Mouse (Mus musculus) hindbrain, embryonic 10.5 days (tissue): ENCODE results near the gene Bud13. TPM values are rescaled to one million over a fixed set of nuclear protein-coding genes. Genes with fewer than 3 reads are reported as not detected.
A peak's percentile ranks its signal among the peaks of the same experiment; 100 is the strongest.
"Not testable (repeated sequence)": the region's sequence is repeated elsewhere in the genome, so short reads cannot be mapped to it uniquely, and the experiment has no call there.

Experiments
- DNase-seq: peaks from one replicate; pipeline ENCODE4 v3.0.0-alpha.2; 2017; ENCODE audit warnings: low spot score
- H3K27ac ChIP-seq: fragments of 300-500 bp; sonication (generic); 2 replicates; pipeline ENCODE4 v1.5.1; 2016; ENCODE audit warnings: mild to moderate bottlenecking, moderate library complexity
- H3K27me3 ChIP-seq: fragments of 300-500 bp; sonication (generic); 2 replicates; pipeline ENCODE4 v1.6.1; 2016; ENCODE audit warnings: mild to moderate bottlenecking; ENCODE audit not compliant: poor library complexity, insufficient read depth, severe bottlenecking
- H3K36me3 ChIP-seq: fragments of 300-500 bp; sonication (generic); 2 replicates; pipeline ENCODE4 v1.6.1; 2016; ENCODE audit warnings: mild to moderate bottlenecking, moderate library complexity
- H3K4me1 ChIP-seq: fragments of 300-500 bp; sonication (generic); replicated peaks from 2 replicates; pipeline ENCODE4 v1.6.1; 2016; ENCODE audit warnings: mild to moderate bottlenecking
- H3K4me3 ChIP-seq: fragments of 300-500 bp; sonication (generic); 2 replicates; pipeline ENCODE4 v1.5.1; 2016; ENCODE audit warnings: mild to moderate bottlenecking, moderate library complexity
- H3K9me3 ChIP-seq: fragments of 300-500 bp; sonication (generic); 2 replicates; pipeline ENCODE4 v1.6.1; 2016; ENCODE audit warnings: mild to moderate bottlenecking, moderate library complexity
- WGBS: fragments of 180-500 bp; shearing (Covaris S2); methylation state at CpG from one replicate; pipeline ENCODE4 v1.1.7; 2016; 5-methylcytosine and 5-hydroxymethylcytosine counted together
- polyA plus RNA-seq: library from polyadenylated mRNA; unstranded; fragments of >200 nt; fragmentation: Nextera tagmentation; extraction: Ambion mirVana; gene quantifications from 2 replicates; pipeline ENCODE4 v1.2.1, GENCODE M21; 2016

Bud13 gene
- polyA plus RNA-seq, 1 experiment from 2014 or later: 28.6 TPM

GRCm38 (mm10) chr9:46314921-46315320 is 32.1 kb downstream of the Bud13 start:
- 47% methylated on average over 2 of the region's 2 CpGs for WGBS
- Histone ChIP-seq H3K9me3 (peaks cover 12% of the 10 kb centered on the region; the same call in 1 of the 2 replicates), H3K27me3 (peaks cover 2% of the 10 kb centered on the region; the same call in 1 of the 2 replicates), H3K27ac (no peak overlapping the region; the same call in 1 of the 2 replicates), H3K4me1 (peaks cover 31% of the 10 kb centered on the region), H3K4me3 (no peak overlapping the region), H3K36me3 (no peaks in the 10 kb centered on the region)
- DNase-seq: no peak

DNA sequence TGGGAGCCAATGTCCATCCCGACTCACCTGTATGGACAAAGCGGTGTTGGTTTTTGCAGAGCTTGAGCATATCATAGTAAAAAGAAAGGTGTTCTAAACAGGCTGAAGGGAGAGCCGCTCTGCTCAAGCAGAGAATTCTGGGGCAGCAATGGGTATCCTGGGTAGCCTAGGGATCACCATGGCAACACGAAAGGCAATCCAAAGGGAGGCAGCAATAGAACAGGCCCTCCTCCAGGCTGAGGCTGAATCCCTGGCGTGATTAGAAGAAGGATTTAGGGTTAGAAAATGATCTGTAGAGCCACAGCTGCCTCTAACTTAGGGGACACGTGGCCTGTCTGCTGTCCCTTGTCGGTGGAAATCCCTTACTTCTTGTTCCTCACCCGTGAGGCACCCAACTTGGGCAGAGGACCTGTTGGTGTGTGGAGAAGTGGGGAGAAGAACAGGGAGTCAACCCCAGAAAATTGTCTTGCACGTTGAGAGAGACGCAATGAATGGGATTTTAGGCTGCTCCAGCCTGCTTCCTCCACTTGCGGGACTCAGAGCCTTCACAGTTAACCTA is 33.1 kb downstream of the Bud13 start:
- H3K4me1 ChIP-seq: peaks cover 31% of the 10 kb centered on the region
- peak; percentile 43 for DNase-seq
- peak overlapping the region; percentile 72; the same call in 1 of the 2 replicates for H3K27ac ChIP-seq
- H3K27me3 ChIP-seq: peaks cover 2% of the 10 kb centered on the region; the same call in 1 of the 2 replicates
- H3K4me3 ChIP-seq: no peak overlapping the region; the same call in 1 of the 2 replicates
- peaks cover 16% of the 10 kb centered on the region; the same call in 1 of the 2 replicates for H3K9me3 ChIP-seq
- 34% methylated on average over 11 of the region's 11 CpGs for WGBS
- H3K36me3 ChIP-seq: no peaks in the 10 kb centered on the region

DNA sequence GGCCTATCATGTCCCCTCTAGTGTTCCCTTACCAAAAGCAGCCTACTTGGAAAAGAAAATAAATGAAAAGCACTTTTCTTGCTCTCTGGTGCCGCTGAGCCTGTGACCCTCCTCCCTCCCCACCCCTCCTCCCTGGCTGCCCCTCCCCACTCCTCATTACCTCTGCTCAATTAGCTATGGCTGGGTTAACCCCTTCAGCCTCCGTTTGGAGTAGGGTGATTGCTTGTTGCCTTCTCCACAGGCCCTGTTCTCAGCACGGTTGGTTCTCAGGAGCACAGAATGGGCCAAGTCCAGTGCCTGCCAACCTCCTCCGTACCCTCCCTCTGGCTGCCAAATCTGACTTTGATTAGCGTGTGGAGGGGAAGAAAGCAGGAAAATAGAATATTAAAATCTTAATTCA is 33.6 kb downstream of the Bud13 start:
- H3K9me3 ChIP-seq: peaks cover 16% of the 10 kb centered on the region; the same call in 1 of the 2 replicates
- peaks cover 2% of the 10 kb centered on the region; the same call in 1 of the 2 replicates for H3K27me3 ChIP-seq
- 17% methylated on average over 5 of the region's 5 CpGs for WGBS
- H3K4me3 ChIP-seq: no peak overlapping the region
- no peaks in the 10 kb centered on the region for H3K36me3 ChIP-seq
- H3K4me1 ChIP-seq: peaks cover 31% of the 10 kb centered on the region
- H3K27ac ChIP-seq: peak overlapping the region; percentile 72
- DNase-seq: peak; percentile 27

DNA sequence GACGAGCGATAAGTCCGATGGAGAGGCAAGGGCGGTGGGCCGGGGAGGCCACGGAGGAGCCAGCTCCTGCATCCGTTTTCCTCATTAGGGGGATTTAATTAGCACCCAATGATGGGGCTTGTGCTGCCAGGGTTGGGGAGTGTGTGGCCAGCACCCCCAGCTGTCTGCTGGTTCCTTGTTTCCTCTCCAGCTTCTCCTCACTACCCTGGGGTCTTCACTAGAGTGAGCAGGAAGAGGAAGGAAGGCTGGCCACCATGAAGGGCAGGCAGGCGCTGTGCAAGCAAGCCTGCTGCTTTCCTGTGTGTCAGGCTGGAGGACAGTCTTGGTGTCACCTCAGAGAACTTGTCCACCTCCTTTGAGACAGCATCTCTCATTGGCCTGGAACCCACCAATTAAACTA is 34.1 kb downstream of the Bud13 start:
- Histone ChIP-seq H3K27ac (peak overlapping the region; percentile 72; the same call in 1 of the 2 replicates), H3K27me3 (peaks cover 2% of the 10 kb centered on the region; the same call in 1 of the 2 replicates), H3K4me3 (no peak overlapping the region), H3K9me3 (peaks cover 16% of the 10 kb centered on the region; the same call in 1 of the 2 replicates), H3K4me1 (peaks cover 31% of the 10 kb centered on the region), H3K36me3 (no peaks in the 10 kb centered on the region)
- no peak for DNase-seq
- WGBS: 73% methylated on average over 8 of the region's 8 CpGs

DNA sequence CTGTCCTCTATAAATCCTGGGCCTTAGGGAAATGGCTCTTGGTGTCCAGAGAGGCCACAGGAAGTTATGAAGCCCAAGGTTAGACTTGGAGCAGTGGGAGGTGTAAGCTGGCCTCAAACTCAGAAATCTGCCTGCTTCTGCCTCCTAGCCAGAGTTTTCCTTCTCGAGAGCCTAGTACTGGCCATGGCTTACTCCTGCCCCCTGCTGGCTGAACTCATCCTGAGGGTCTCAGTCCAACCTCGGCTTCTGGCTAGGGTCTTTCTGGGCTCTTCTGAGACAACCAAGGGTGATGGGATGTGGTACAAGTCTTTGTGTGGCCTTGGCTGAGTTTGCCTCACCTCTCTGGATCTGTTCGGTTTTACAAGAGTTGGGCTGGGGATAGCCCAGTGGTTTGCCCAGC is 35.1 kb downstream of the Bud13 start:
- no peaks in the 10 kb centered on the region for H3K36me3 ChIP-seq
- H3K27ac ChIP-seq: no peak overlapping the region
- H3K4me1 ChIP-seq: peaks cover 31% of the 10 kb centered on the region
- H3K27me3 ChIP-seq: peaks cover 2% of the 10 kb centered on the region; the same call in 1 of the 2 replicates
- no peak for DNase-seq
- 92% methylated on average over 3 of the region's 3 CpGs for WGBS
- H3K9me3 ChIP-seq: peaks cover 16% of the 10 kb centered on the region; the same call in 1 of the 2 replicates
- H3K4me3 ChIP-seq: no peak overlapping the region

DNA sequence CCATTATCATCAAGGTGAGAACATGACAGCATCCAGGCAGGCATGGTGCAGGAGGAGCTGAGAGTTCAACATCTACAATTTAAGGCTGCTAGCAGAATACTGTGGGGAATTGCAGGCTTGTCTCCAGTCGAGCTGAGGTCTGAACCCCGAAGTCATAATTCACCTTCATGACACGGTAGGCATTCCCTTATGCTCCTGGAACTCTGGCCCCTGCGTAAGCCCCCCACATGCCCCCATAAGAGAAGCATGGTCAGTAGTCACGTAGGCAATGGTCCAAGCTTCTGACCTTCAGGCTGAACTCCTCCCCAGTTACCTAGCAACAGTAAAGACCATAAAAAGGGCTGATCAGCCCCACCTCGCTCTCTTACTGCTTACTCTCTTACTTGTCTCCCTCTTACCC is 37.1 kb downstream of the Bud13 start, which contains the start of gene 4931429L15Rik:
Gene 4931429L15Rik, minus strand, starts transcription at position 101 of the 400 bp plus-strand sequence.
- H3K4me1 ChIP-seq: peaks cover 23% of the 10 kb centered on the region
- H3K27me3 ChIP-seq, H3K36me3 ChIP-seq, DNase-seq, H3K4me3 ChIP-seq, H3K27ac ChIP-seq: not testable (repeated sequence)
- H3K9me3 ChIP-seq: peaks cover 16% of the 10 kb centered on the region; the same call in 1 of the 2 replicates
- WGBS: 83% methylated on average over 6 of the region's 6 CpGs

GRCm38 (mm10) chr9:46320461-46320860 is 37.7 kb downstream of the Bud13 start:
- Histone ChIP-seq H3K4me1 (peaks cover 22% of the 10 kb centered on the region), H3K27ac (no peak overlapping the region), H3K36me3 (no peaks in the 10 kb centered on the region), H3K9me3 (peaks cover 16% of the 10 kb centered on the region; the same call in 1 of the 2 replicates), H3K4me3 (no peak overlapping the region), H3K27me3 (no peaks in the 10 kb centered on the region; the same call in 1 of the 2 replicates)
- 93% methylated on average over 2 of the region's 2 CpGs for WGBS
- no peak for DNase-seq

DNA sequence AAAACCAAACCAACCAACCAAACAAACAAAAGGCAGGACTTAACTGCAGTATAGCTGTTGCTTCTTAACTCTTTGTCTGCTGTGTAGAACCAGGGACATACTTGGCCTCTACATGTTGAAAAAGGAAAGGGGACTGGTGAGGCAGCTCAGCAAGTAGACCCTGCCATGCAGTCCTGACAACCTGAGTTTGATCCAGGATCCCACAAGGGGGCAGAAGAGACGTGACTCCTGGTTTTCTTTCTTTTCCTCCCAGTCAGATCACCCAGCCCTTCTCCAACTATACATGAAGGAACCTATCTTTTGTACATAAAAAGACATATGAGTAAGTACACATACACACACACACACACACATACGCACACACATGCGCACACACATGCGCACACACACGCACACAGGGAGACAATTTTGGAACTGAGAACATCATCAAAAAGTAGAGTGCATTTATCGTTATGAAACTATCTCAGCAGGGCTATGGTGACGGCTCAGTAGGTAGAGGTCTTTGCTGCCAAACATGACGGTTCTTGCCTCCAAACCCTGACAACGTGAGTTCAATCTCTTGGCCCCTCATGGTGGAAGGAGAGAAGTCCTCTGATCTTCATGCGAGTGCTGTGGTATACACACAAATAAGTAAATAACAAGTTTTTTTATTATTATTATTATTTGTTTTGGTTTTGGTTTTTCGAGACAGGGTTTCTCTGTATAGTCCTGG is 44.0 kb downstream of the Bud13 start:
- H3K36me3 ChIP-seq: no peaks in the 10 kb centered on the region
- H3K4me3 ChIP-seq: no peak overlapping the region
- no peak overlapping the region for H3K27ac ChIP-seq
- WGBS: 89% methylated on average over 11 of the region's 11 CpGs
- no peak for DNase-seq
- peaks cover 17% of the 10 kb centered on the region for H3K27me3 ChIP-seq
- H3K9me3 ChIP-seq: no peaks in the 10 kb centered on the region
- peaks cover 37% of the 10 kb centered on the region for H3K4me1 ChIP-seq

DNA sequence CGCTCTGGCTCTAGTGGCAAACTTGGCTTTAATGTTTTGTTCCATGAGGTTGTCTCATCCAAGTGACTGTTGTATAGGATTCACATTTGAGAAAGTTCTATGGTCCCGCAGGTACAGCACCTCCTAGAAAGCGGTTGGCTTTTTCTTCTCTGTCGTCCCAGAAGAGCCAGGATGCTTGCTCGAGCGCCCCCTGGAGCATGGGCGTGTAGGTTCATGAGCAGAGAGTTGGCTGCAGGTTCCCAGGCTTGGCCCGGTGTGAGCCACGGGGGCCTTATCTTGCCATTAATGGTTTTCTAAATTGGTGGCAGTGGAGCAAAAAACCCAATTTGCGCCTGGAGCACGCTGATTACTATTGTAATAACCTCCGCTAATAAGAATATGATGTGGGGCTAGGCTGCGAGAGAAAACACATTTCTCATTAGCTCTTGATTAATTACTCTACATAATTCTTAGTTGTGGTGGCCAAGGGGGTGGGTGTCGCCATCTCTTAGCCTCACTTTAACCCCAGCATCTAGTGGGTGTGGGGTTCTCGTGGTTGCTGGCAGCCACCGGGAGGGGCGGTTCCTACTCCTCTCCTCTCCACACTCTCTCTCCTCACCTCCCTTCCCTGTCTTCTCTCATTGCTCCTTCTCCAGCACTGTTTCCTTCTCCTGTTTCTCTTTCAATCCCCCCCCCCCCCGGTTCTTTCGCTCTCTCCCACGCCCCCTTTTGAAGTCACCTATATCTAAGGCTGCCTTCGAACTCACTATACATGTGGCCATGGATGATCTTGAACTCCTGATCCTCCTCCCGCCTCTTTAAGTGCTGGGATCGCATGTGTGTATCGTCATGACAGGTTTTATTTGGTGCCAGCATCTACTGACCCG is 45.1 kb downstream of the Bud13 start:
- Histone ChIP-seq H3K4me1 (peaks cover 37% of the 10 kb centered on the region), H3K27me3 (peaks cover 23% of the 10 kb centered on the region), H3K4me3 (peak overlapping the region; percentile 43), H3K9me3 (no peaks in the 10 kb centered on the region), H3K27ac (peak overlapping the region; percentile 92), H3K36me3 (no peaks in the 10 kb centered on the region)
- DNase-seq: peak; percentile 24
- WGBS: 57% methylated on average over 25 of the region's 25 CpGs

DNA sequence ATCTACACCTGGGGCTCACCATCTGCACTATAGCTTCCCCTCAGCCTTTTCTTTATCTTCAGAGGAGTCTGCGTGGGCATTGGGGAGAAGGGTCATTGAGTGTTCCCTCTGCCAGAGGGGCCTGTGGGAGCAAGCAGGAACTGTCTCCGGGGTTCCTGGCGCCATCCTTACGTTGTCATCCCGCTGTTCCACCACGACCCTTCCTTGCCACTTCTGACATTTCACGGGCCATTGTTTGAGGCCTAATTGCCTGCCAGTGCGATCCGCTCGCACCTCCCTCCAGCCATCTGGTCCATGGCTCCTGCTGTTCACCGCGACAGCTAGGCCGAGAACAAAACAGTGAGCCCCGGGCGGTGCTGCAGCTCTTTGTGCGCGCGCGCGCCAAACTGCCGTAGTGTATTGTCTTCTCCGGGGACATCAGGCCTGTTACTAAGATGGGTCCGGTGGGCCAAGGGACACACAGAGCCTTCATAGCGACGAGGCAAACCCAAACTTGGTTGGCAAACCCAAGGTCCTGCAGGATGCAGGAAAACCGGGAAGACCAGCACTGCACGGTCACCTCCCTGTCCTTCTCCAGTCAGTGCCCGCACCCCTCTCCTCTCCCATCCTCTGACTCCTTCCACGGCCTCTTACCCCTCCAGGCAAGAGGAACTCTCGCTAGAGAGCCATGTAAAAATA is 45.9 kb downstream of the Bud13 start:
- no peaks in the 10 kb centered on the region for H3K9me3 ChIP-seq
- H3K27me3 ChIP-seq: peaks cover 29% of the 10 kb centered on the region
- peaks cover 37% of the 10 kb centered on the region for H3K4me1 ChIP-seq
- H3K36me3 ChIP-seq: no peaks in the 10 kb centered on the region
- peak overlapping the region; percentile 43 for H3K4me3 ChIP-seq
- DNase-seq: peak; percentile 91
- peak overlapping the region; percentile 92 for H3K27ac ChIP-seq
- 2% methylated on average over 30 of the region's 30 CpGs for WGBS

GRCm38 (mm10) chr9:46329250-46329648 is 46.4 kb downstream of the Bud13 start:
- Histone ChIP-seq H3K27me3 (peaks cover 35% of the 10 kb centered on the region), H3K27ac (peak overlapping the region; percentile 92), H3K4me3 (peak overlapping the region; percentile 43), H3K9me3 (no peaks in the 10 kb centered on the region), H3K4me1 (peaks cover 38% of the 10 kb centered on the region), H3K36me3 (no peaks in the 10 kb centered on the region)
- DNase-seq: peak; percentile 80
- under 1% methylated on average over 19 of the region's 19 CpGs for WGBS
